ENCODE assay signal across 8 mouse cellular contexts in the genomic region with DNA sequence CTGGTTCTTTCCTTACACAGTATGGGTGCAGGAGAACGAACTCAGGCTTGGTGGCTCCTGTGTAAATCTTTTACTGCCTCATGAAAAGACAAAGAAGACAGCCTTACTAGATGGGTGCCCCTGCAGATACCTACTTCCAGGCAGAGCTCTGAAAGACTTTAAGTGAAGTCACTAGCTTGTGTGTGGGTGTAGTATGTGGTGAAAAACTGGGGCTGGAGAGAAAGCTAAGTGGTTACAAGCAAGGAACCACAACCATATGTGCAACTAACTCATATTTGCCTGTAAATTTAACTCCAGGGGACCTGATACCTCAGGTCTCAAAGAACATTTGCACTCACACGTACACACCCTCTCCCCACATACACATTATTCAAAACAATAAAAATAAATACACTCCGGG. TPM values are rescaled to one million over a fixed set of nuclear protein-coding genes. Genes with fewer than 3 reads are reported as not detected.
DNase-seq lines count a peak whose midpoint lies in the region; ATAC-seq lines count a peak whose summit lies in the region.
"Had no signal": no experiment of that assay in that cellular context is flagged by ENCODE, and none has a peak within 500 bp of the region (broad histone marks: within the 10 kb centered on the region; RNA-seq: fewer than 3 reads in every experiment).

No protein-coding gene starts in this region.

- peaks cover 41% of the 10 kb centered on the region for H3K4me1 ChIP-seq in lung, embryonic 16.5 days (replicated peaks; ENCODE audit: control insufficient read depth, insufficient read depth, low read length)
- peaks cover 62% of the 10 kb centered on the region for H3K4me1 ChIP-seq in forebrain, embryonic 10.5 days
- peaks cover 47% of the 10 kb centered on the region for H3K4me1 ChIP-seq in limb, embryonic 13.5 days
- H3K4me1 ChIP-seq in stomach, embryonic 16.5 days (ENCODE audit: control insufficient read depth, insufficient read depth, low read length) = peaks cover 41% of the 10 kb centered on the region

- 13% methylated on average over 3 of the region's 3 CpGs for WGBS in lung, embryonic 16.5 days
- 30% methylated on average over 3 of the region's 3 CpGs for WGBS in forebrain, embryonic 10.5 days
- WGBS in limb, embryonic 13.5 days = 17% methylated on average over 3 of the region's 3 CpGs
- WGBS in stomach, embryonic 16.5 days = 28% methylated on average over 3 of the region's 3 CpGs

- peak overlapping the region; percentile 18; the same call in 1 of the 2 replicates for H3K27ac ChIP-seq in lung, embryonic 16.5 days (ENCODE audit: low read length)
- peak overlapping the region; percentile 90 for H3K27ac ChIP-seq in forebrain, embryonic 10.5 days
- peak overlapping the region; percentile 69; the same call in 1 of the 2 replicates for H3K27ac ChIP-seq in limb, embryonic 13.5 days
- H3K27ac ChIP-seq in stomach, embryonic 16.5 days (ENCODE audit: low read length) = no peak overlapping the region

- H3K36me3 ChIP-seq in lung, embryonic 16.5 days (ENCODE audit: control insufficient read depth, insufficient read depth, low read length) = peaks cover 6% of the 10 kb centered on the region; the same call in 1 of the 2 replicates
- H3K36me3 ChIP-seq in forebrain, embryonic 10.5 days (replicated peaks) = peaks cover 32% of the 10 kb centered on the region
- H3K36me3 ChIP-seq in limb, embryonic 13.5 days = peaks cover 33% of the 10 kb centered on the region
- peaks cover 20% of the 10 kb centered on the region for H3K36me3 ChIP-seq in stomach, embryonic 16.5 days (ENCODE audit: control insufficient read depth, insufficient read depth, low read length)

- no peaks in the 10 kb centered on the region for H3K9me3 ChIP-seq in lung, embryonic 16.5 days (ENCODE audit: control insufficient read depth, low read length)
- H3K9me3 ChIP-seq in forebrain, embryonic 10.5 days = no peaks in the 10 kb centered on the region
- no peaks in the 10 kb centered on the region for H3K9me3 ChIP-seq in limb, embryonic 13.5 days
- no peaks in the 10 kb centered on the region for H3K9me3 ChIP-seq in stomach, embryonic 16.5 days (replicated peaks; ENCODE audit: control insufficient read depth, low read length)

- H3K27me3 ChIP-seq in lung, embryonic 16.5 days (ENCODE audit: control insufficient read depth, insufficient read depth, low read depth, low read length) = 0 out of 2 replicates have a peak, but pooled peaks cover 3% of the 10 kb centered on the region
- peaks cover 19% of the 10 kb centered on the region for H3K27me3 ChIP-seq in forebrain, embryonic 10.5 days (ENCODE audit: poor library complexity, severe bottlenecking)
- no peaks in the 10 kb centered on the region for H3K27me3 ChIP-seq in limb, embryonic 13.5 days
- H3K27me3 ChIP-seq in stomach, embryonic 16.5 days (ENCODE audit: control insufficient read depth, insufficient read depth, low read length) = no peaks in the 10 kb centered on the region

- no peak for ATAC-seq in lung, embryonic 16.5 days (ENCODE audit: low read depth)
- no peak for ATAC-seq in limb, embryonic 13.5 days (ENCODE audit: low FRiP score, low read depth)
- ATAC-seq in stomach, embryonic 16.5 days (ENCODE audit: insufficient read depth, low FRiP score) = no peak

- no peak for DNase-seq in lung, postnatal 14 days
- no peak for DNase-seq in forebrain, embryonic 10.5 days (ENCODE audit: extremely low spot score, low spot score)
- DNase-seq in layer of hippocampus, adult 18-20 months (ENCODE audit: low spot score in 2 of 2) = no peak
- no peak for DNase-seq in right cerebral cortex, adult 2 months (ENCODE audit: low spot score in 2 of 2)

- peak overlapping the region; percentile 84 for H3K9ac ChIP-seq in lung, embryonic 16.5 days (ENCODE audit: low read length)
- peak overlapping the region; percentile 81 for H3K9ac ChIP-seq in limb, embryonic 13.5 days
- H3K9ac ChIP-seq in stomach, embryonic 16.5 days (ENCODE audit: low read length) = peak overlapping the region; percentile 82

- H3K4me3 ChIP-seq in lung, embryonic 16.5 days (ENCODE audit: low read length) = peak overlapping the region; percentile 90
- peak overlapping the region; percentile 86 for H3K4me3 ChIP-seq in forebrain, embryonic 10.5 days
- H3K4me3 ChIP-seq in limb, embryonic 13.5 days = peak overlapping the region; percentile 73
- peak overlapping the region; percentile 76 for H3K4me3 ChIP-seq in stomach, embryonic 16.5 days (replicated peaks; ENCODE audit: low read length)

- peak overlapping the region; percentile 90 for H3K4me2 ChIP-seq in lung, embryonic 16.5 days (ENCODE audit: low read depth, low read length)
- H3K4me2 ChIP-seq in limb, embryonic 13.5 days (replicated peaks) = peak overlapping the region; percentile 97
- peak overlapping the region; percentile 90 for H3K4me2 ChIP-seq in stomach, embryonic 16.5 days (ENCODE audit: low read depth, low read length)

RNA-seq across cellular contexts. Expression of gene Fibp, which starts 0.5 kb away (rescaled TPM):
- 111 and 119 TPM in 2 replicates for polyA plus RNA-seq in lung, embryonic 16.5 days (2015; fragmentation: Nextera tagmentation; extraction: Ambion mirVana)
- 93.1 TPM in 2 replicates for polyA plus RNA-seq in forebrain, embryonic 10.5 days (2016; fragmentation: Nextera tagmentation; extraction: Ambion mirVana)
- 129 and 131 TPM in 2 replicates for polyA plus RNA-seq in limb, embryonic 13.5 days (2015; fragmentation: Nextera tagmentation; extraction: Ambion mirVana)
- 98.3 and 102 TPM in 2 replicates for polyA plus RNA-seq in stomach, embryonic 16.5 days (2015; fragmentation: Nextera tagmentation; extraction: Ambion mirVana)
- 10 to 100 TPM; 95.7 to 97.4 TPM for total RNA-seq in layer of hippocampus, adult 18-20 months (2021)

RNA-seq across cellular contexts. Expression of gene Ccdc85b, which starts 2.2 kb away (rescaled TPM):
- 7.5 and 7.7 TPM in 2 replicates for polyA plus RNA-seq in lung, embryonic 16.5 days (2015; fragmentation: Nextera tagmentation; extraction: Ambion mirVana)
- 5.5 and 6.7 TPM in 2 replicates for polyA plus RNA-seq in forebrain, embryonic 10.5 days (2016; fragmentation: Nextera tagmentation; extraction: Ambion mirVana)
- 6.2 and 7.0 TPM in 2 replicates for polyA plus RNA-seq in limb, embryonic 13.5 days (2015; fragmentation: Nextera tagmentation; extraction: Ambion mirVana)
- polyA plus RNA-seq in stomach, embryonic 16.5 days (2015; fragmentation: Nextera tagmentation; extraction: Ambion mirVana) = 4.7 and 5.7 TPM in 2 replicates
- total RNA-seq in layer of hippocampus, adult 18-20 months (2021) = 10 to 100 TPM; 36.5 to 37.0 TPM

RNA-seq across cellular contexts. Expression of gene Ctsw, which starts 8.4 kb away (rescaled TPM):
- polyA plus RNA-seq in lung, embryonic 16.5 days (2015; fragmentation: Nextera tagmentation; extraction: Ambion mirVana) = 2.2 and 3.8 TPM in 2 replicates
- 1.1 and 1.4 TPM in 2 replicates for polyA plus RNA-seq in forebrain, embryonic 10.5 days (2016; fragmentation: Nextera tagmentation; extraction: Ambion mirVana)
- 1.7 and 2.3 TPM in 2 replicates for polyA plus RNA-seq in limb, embryonic 13.5 days (2015; fragmentation: Nextera tagmentation; extraction: Ambion mirVana)
- polyA plus RNA-seq in stomach, embryonic 16.5 days (2015; fragmentation: Nextera tagmentation; extraction: Ambion mirVana) = 1.6 and 2.2 TPM in 2 replicates
- total RNA-seq in layer of hippocampus, adult 18-20 months (2021) = not detected

RNA-seq across cellular contexts. Expression of gene Fosl1, which starts 12.5 kb away (rescaled TPM):
- polyA plus RNA-seq in lung, embryonic 16.5 days (2015; fragmentation: Nextera tagmentation; extraction: Ambion mirVana) = not detected in 2 replicates
- polyA plus RNA-seq in forebrain, embryonic 10.5 days (2016; fragmentation: Nextera tagmentation; extraction: Ambion mirVana) = not detected in 2 replicates
- not detected in 2 replicates for polyA plus RNA-seq in limb, embryonic 13.5 days (2015; fragmentation: Nextera tagmentation; extraction: Ambion mirVana)
- not detected in 2 replicates for polyA plus RNA-seq in stomach, embryonic 16.5 days (2015; fragmentation: Nextera tagmentation; extraction: Ambion mirVana)
- total RNA-seq in layer of hippocampus, adult 18-20 months (2021) = not detected

RNA-seq across cellular contexts. Expression of gene Efemp2, which starts 13.9 kb away (rescaled TPM):
- 197 and 200 TPM in 2 replicates for polyA plus RNA-seq in lung, embryonic 16.5 days (2015; fragmentation: Nextera tagmentation; extraction: Ambion mirVana)
- polyA plus RNA-seq in forebrain, embryonic 10.5 days (2016; fragmentation: Nextera tagmentation; extraction: Ambion mirVana) = 46.9 and 50.9 TPM in 2 replicates
- 209 and 216 TPM in 2 replicates for polyA plus RNA-seq in limb, embryonic 13.5 days (2015; fragmentation: Nextera tagmentation; extraction: Ambion mirVana)
- polyA plus RNA-seq in stomach, embryonic 16.5 days (2015; fragmentation: Nextera tagmentation; extraction: Ambion mirVana) = 156 and 167 TPM in 2 replicates
- total RNA-seq in layer of hippocampus, adult 18-20 months (2021) = 10 to 100 TPM; 11.6 to 13.1 TPM
- total RNA-seq: hematopoietic stem cell, adult 5-6 weeks had no signal
